Mouse (Mus musculus): ENCODE data around the gene Xrn2. TPM values are rescaled to one million over a fixed set of nuclear protein-coding genes. Genes with fewer than 3 reads are reported as not detected.

Xrn2 gene
- total RNA-seq, 2 experiments from 2014 or later = 89.8 to 199 TPM

GRCm38 (mm10) chr2:147035864-147036263, 23.1 kb downstream of the Xrn2 start:
- no peak for ATAC-seq (replicated peaks; ENCODE audit: low FRiP score, low TSS enrichment, poor library complexity, severe bottlenecking)

GRCm38 (mm10) chr2:147047051-147047450, 34.3 kb downstream of the Xrn2 start:
- ATAC-seq (replicated peaks; ENCODE audit: low FRiP score, low TSS enrichment, poor library complexity, severe bottlenecking) = no peak

GRCm38 (mm10) chr2:147053229-147053892, 40.6 kb downstream of the Xrn2 start:
- ATAC-seq (replicated peaks; ENCODE audit: low FRiP score, low TSS enrichment, poor library complexity, severe bottlenecking) = no peak

DNA sequence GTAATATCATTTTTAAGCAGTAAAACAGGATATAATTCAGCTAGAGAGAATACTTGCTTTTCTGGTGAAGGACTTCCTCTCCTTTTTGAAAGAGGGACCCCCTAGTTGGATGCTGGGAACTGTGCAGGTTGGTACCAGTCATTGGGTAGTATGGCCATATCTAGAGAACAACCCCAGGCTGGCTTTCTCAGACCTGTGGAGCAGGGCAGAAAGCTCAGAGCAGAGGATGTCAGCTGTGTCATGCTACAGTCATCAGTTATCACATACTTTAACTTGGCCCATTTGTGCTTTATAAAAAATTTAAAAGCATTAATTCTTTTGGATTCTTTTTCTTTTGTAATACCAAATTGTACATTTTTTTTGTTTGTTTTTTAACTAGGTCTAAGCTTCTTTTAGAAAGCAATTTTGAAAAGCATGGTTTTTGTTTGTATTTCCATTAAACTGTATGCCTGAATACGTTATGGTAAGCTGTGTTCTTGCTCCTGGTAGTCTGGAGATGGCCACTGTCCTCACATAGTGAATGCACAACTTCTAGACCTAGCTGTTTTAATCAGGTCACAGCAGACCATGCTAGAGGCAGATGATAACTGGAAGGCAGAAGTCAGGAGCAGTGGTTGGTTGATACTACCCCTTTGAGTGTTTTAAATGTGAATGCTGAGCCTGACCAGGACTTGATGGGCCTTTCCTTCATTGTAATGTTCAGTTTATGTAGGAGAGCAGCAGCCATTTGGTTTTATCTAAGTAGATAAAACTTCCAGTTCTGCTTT, 54.9 kb downstream of the Xrn2 start:
- peak; percentile 88 for ATAC-seq (replicated peaks; ENCODE audit: low FRiP score, low TSS enrichment, poor library complexity, severe bottlenecking)

GRCm38 (mm10) chr2:147069077-147069476, 56.3 kb downstream of the Xrn2 start:
- ATAC-seq (replicated peaks; ENCODE audit: low FRiP score, low TSS enrichment, poor library complexity, severe bottlenecking) = no peak

- no peak for ATAC-seq (replicated peaks; ENCODE audit: low FRiP score, low TSS enrichment, poor library complexity, severe bottlenecking)
Measured at GRCm38 (mm10) chr2:147070305-147070704, 57.5 kb downstream of the Xrn2 start.

DNA sequence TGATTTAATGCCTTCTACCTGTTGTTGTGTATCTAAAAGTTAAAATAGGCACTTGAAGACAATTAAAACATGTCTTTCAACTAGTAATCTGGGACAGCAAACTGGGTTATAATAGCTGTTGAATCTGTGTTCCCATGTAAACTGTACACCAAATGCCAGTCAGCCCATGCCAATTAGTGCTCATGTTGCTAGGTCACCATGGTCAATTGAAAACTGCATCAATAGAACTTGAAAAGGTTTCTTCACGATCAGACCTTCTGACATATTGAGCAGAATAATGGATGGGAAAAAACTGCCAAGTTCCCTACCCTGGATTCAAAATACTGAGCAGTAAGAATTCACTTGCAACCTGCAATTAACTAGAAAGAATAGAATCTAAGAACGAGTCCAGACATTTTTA, 61.2 kb downstream of the Xrn2 start:
- ATAC-seq (replicated peaks; ENCODE audit: low FRiP score, low TSS enrichment, poor library complexity, severe bottlenecking) = no peak

- no peak for ATAC-seq (replicated peaks; ENCODE audit: low FRiP score, low TSS enrichment, poor library complexity, severe bottlenecking)
Measured at GRCm38 (mm10) chr2:147074399-147074798, 61.6 kb downstream of the Xrn2 start.

GRCm38 (mm10) chr2:147082391-147082790, 69.6 kb downstream of the Xrn2 start:
- ATAC-seq (replicated peaks; ENCODE audit: low FRiP score, low TSS enrichment, poor library complexity, severe bottlenecking) = no peak

DNA sequence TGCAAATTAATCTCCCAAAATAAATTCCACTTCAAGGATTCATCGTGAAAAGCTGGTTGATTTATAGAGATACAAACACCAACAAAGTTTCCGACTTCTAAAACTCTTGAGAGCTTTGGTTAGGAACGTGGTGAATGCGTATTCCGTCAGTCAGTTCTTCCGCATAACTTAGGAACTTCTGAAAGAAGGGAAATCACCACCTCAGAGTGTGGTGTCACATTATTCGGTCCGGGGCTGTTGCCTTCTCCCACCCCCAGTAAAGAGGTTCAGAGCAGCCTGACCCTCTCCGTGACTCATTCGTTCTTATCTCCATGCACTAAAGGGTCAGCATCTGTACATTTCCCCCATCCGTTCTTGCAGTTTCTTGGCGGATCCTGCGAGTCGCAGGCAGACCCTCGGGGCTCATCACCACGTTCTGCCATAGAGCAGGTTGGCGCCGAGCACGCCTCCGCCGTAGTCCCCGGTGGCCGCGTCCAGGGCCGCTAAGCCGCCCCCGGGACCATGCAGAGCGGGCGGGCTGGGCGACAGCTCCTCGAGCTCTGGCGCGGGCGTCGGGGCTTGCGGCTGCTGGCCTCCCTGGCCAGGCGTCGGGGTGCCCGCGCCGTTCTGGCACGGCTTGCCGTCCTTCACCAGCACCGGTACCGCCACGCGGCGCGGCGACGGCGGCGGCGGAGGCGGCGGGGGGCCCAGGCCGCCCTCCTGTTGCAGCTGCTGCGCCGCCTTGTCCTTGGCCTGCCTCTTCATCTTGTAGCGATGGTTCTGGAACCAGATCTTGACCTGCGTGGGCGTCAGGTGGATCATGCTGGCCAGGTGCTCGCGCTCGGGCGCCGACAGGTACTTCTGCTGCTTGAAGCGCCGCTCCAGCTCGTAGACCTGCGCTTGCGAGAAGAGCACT, 70.9 kb downstream of the Xrn2 start:
- ATAC-seq (replicated peaks; ENCODE audit: low FRiP score, low TSS enrichment, poor library complexity, severe bottlenecking) = 0 out of 2 replicates have a peak, but pooled peaks have one; percentile 26

- no peak for ATAC-seq (replicated peaks; ENCODE audit: low FRiP score, low TSS enrichment, poor library complexity, severe bottlenecking)
Measured at GRCm38 (mm10) chr2:147084366-147085071, 71.7 kb downstream of the Xrn2 start.

DNA sequence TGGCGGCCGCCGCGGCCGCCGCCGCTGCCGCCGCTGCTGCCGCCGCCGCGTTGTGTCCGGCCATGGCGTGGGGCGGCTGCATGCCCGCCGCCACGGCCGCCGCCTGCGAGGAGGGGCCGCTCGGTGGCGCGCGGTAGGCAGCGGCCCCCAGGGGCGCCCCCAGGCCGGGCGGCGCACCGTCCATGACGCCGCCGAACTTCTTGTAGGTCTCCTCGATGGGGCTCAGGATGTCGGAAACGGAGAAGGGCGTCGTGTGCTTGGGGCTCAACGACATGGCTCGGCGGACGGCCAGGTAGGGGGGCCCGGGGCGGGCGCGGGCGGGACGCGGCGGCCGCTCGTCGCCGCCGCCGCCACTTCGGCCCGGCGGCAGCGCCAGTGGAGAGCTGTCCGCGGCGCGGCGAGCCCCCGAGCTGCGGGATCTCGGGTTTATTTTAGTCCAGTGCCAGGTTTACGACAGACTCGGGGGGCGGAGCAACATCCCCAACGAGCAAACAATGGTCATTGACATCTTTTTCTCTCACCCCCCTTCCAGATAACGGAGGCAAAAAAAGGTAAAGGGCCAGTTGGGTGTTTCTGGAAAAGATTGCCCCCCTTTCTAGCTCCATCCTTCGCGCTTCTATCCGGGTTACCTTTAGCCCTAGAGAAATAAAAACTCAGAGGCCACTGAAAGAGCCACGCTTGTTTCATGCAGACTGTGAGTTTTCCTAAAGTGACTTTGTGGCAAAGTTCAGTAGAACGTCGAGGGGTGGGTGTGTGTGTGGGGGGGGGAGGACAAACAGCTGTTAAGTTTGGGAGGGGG, 72.5 kb downstream of the Xrn2 start, which contains the start of gene Nkx2-4:
TSS of gene Nkx2-4 (minus strand) at position 374 of the 799 bp plus-strand sequence.
- no peak for ATAC-seq (replicated peaks; ENCODE audit: low FRiP score, low TSS enrichment, poor library complexity, severe bottlenecking)

GRCm38 (mm10) chr2:147085937-147086336, 73.1 kb downstream of the Xrn2 start:
- ATAC-seq (replicated peaks; ENCODE audit: low FRiP score, low TSS enrichment, poor library complexity, severe bottlenecking) = no peak

DNA sequence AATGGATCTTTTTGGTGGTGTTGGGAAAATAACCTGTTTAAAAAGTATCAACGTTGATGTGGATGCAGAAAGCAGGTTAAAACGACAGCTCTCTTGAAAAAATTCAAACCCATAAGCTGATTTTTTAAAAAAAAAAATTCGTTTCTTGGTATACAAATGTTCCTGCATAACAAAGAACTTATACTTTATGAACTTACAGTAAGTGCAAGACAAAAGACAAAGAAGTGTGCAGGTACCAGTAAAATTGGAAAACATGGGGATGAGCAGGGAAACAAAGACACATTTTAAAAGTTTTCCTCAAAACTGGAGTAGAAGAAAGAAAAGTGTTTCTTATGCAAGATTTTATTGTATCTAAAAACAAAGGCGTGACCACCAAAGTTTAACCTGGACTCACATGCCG, 73.6 kb downstream of the Xrn2 start:
- ATAC-seq (replicated peaks; ENCODE audit: low FRiP score, low TSS enrichment, poor library complexity, severe bottlenecking) = no peak

DNA sequence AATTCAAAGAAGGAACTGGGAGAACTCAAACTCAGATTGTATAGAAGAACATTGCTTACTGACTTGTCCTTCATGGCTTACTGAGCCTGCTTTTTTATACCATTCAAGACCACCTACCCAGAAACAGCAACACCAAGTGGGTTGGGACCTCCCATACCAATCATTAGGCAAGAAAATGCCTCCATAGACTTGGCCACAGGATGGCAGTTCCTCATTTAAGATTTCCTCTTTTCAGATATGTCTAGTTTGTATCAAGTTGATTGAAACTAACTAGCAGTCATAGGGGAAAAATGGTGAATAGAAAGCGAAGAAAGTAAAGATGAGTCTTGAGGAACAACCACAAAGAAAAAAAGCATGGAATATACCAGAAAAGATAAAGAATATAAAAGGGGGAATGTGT, 106.9 kb downstream of the Xrn2 start:
- no peak for ATAC-seq (replicated peaks; ENCODE audit: low FRiP score, low TSS enrichment, poor library complexity, severe bottlenecking)

GRCm38 (mm10) chr2:147127366-147127765, 114.6 kb downstream of the Xrn2 start:
- ATAC-seq (replicated peaks; ENCODE audit: low FRiP score, low TSS enrichment, poor library complexity, severe bottlenecking) = no peak
